Mouse (Mus musculus) erythroblast, embryonic 14.5 days (primary cell): ENCODE results near the gene Dkk3.

ENCODE experiments used
- GATA1 ChIP-seq: IDR thresholded peaks from 2 replicates; pipeline ENCODE4 v1.6.1; 2012; ENCODE audit warnings: low read length, inconsistent platforms, mixed read lengths
- TAL1 ChIP-seq: IDR thresholded peaks from 3 replicates; pipeline ENCODE4 v1.6.1; 2012; ENCODE audit warnings: low read length, inconsistent platforms, mixed read lengths

DNA sequence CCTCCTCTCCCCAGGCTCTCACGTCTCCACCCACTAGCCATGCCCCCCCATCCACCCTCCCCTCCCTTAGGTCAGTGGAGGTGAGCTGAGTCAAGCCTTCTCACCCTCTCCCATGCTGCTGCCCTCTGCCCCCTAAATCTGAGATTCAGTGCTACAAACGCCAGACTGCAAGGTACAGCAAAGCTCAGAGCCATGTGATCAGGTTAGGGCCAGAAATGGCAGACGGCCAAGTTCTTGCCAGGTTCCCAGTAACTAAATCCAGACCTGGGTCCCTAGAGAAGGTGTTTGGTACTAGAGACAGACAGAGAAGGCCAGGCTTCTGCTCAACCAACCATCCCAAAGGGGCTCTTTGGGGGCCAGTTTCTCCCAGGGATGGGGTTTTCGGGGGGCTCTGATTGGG is 30.0 kb downstream of the Dkk3 start:
- TF ChIP-seq GATA1 (no peak), TAL1 (no peak)
